Mouse (Mus musculus) embryonic facial prominence, embryonic 15.5 days (tissue): ENCODE measurements around the gene Ppip5k2. TPM values are rescaled to one million over a fixed set of nuclear protein-coding genes. Genes with fewer than 3 reads are reported as not detected.

Experiments used
- ATAC-seq: fragments of 200-750 bp; cut with Nextera tagmentation; 2 replicates; pipeline ENCODE4 v1.8.0; 2017; ENCODE audit warnings: low read depth, moderate TSS enrichment; ENCODE audit not compliant: insufficient number of reproducible peaks, low FRiP score, low TSS enrichment
- H3K27ac ChIP-seq: fragments of 300-500 bp; sonication (generic); replicated peaks from 2 replicates; pipeline ENCODE4 v1.5.1; 2015; ENCODE audit warnings: mild to moderate bottlenecking, inconsistent platforms
- H3K27me3 ChIP-seq: fragments of 300-500 bp; sonication (generic); 2 replicates; pipeline ENCODE4 v1.6.1; 2015; ENCODE audit warnings: inconsistent platforms
- H3K36me3 ChIP-seq: fragments of 300-500 bp; sonication (generic); 2 replicates; pipeline ENCODE4 v1.6.1; 2015; ENCODE audit warnings: mild to moderate bottlenecking, inconsistent platforms
- H3K4me1 ChIP-seq: fragments of 300-500 bp; sonication (generic); 2 replicates; pipeline ENCODE4 v1.6.1; 2015; ENCODE audit warnings: inconsistent platforms
- H3K4me2 ChIP-seq: fragments of 300-500 bp; sonication (generic); replicated peaks from 2 replicates; pipeline ENCODE4 v1.6.1; 2015; ENCODE audit warnings: mild to moderate bottlenecking, inconsistent platforms
- H3K4me3 ChIP-seq: fragments of 300-500 bp; sonication (generic); replicated peaks from 2 replicates; pipeline ENCODE4 v1.5.1; 2015; ENCODE audit warnings: mild to moderate bottlenecking, inconsistent platforms
- H3K9ac ChIP-seq: fragments of 300-500 bp; sonication (generic); 2 replicates; pipeline ENCODE4 v1.6.1; 2015; ENCODE audit warnings: inconsistent platforms
- H3K9me3 ChIP-seq: fragments of 300-500 bp; sonication (generic); replicated peaks from 2 replicates; pipeline ENCODE4 v1.6.1; 2016; ENCODE audit warnings: inconsistent platforms
- WGBS: fragments of 180-500 bp; shearing (Covaris S2); methylation state at CpG from one replicate; pipeline ENCODE4 v1.1.7; 2015; 5-methylcytosine and 5-hydroxymethylcytosine counted together
- polyA plus RNA-seq: library from polyadenylated mRNA; unstranded; fragments of >200 nt; fragmentation: Nextera tagmentation; extraction: Ambion mirVana; gene quantifications from 2 replicates; pipeline ENCODE4 v1.2.1, GENCODE M21; 2015

Gene Ppip5k2
- polyA plus RNA-seq, 1 experiment from 2014 or later: 21.3 TPM

DNA sequence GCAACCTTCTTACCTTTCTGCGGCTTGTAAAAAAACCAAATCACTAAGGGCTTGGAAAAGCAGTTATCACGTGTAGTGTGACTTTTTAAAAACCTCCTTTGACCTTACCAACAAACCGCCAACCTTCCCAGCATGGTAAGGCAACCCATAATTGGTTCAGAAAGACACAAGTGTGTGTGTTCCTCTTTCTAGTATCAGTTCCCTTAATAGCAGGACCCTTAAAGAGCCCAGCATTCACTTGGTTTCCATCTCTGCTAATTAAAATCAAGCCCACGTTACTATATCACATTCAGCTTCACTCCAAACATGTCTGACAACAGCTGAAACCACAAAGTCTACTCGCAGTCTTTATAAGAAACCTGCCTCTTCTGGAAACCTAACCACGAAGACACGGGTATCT is 110.8 kb downstream of the Ppip5k2 start:
- no peak for ATAC-seq
- H3K27me3 ChIP-seq: no peaks in the 10 kb centered on the region
- no peak overlapping the region for H3K9ac ChIP-seq
- H3K4me1 ChIP-seq: peaks cover 10% of the 10 kb centered on the region; the same call in 1 of the 2 replicates
- H3K4me2 ChIP-seq: 0 out of 2 replicates have a peak overlapping the region, but pooled peaks have one; percentile 66
- H3K9me3 ChIP-seq: no peaks in the 10 kb centered on the region
- H3K4me3 ChIP-seq: peak overlapping the region; percentile 80; the same call in 1 of the 2 replicates
- H3K36me3 ChIP-seq: no peaks in the 10 kb centered on the region
- 60% methylated on average over 7 of the region's 7 CpGs for WGBS
- H3K27ac ChIP-seq: no peak overlapping the region

GRCm38 (mm10) chr1:97657786-97658185 is 112.4 kb downstream of the Ppip5k2 start:
- no peak overlapping the region for H3K9ac ChIP-seq
- H3K4me1 ChIP-seq: peaks cover 10% of the 10 kb centered on the region; the same call in 1 of the 2 replicates
- ATAC-seq: no peak
- H3K27me3 ChIP-seq: no peaks in the 10 kb centered on the region
- WGBS: 72% methylated on average over 2 of the region's 2 CpGs
- no peaks in the 10 kb centered on the region for H3K9me3 ChIP-seq
- no peaks in the 10 kb centered on the region for H3K36me3 ChIP-seq
- no peak overlapping the region for H3K27ac ChIP-seq
- H3K4me2 ChIP-seq: no peak overlapping the region
- H3K4me3 ChIP-seq: no peak overlapping the region

DNA sequence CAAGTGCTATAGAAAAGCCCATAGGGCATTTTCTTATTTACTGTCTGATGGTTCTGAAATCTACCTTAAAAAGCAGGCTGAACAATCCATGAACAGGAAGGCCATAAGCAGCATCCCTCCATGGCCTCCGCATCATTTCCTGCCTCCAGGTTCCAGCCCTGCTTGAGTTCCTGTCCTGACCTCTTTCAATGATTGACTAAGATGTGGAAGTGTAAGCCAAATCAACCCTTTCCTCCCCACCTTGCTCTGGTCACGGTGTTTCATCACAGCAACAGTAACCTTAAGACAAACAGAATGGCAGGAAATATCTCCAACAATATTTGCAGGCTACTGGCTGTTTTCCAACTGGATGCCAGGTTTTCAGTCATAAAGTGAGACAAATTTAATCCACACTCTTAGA is 113.0 kb downstream of the Ppip5k2 start:
- no peak overlapping the region for H3K4me2 ChIP-seq
- no peaks in the 10 kb centered on the region for H3K36me3 ChIP-seq
- H3K9me3 ChIP-seq: no peaks in the 10 kb centered on the region
- no peak for ATAC-seq
- no peak overlapping the region for H3K9ac ChIP-seq
- H3K27ac ChIP-seq: no peak overlapping the region
- no peaks in the 10 kb centered on the region for H3K27me3 ChIP-seq
- WGBS: 57% methylated on average over 2 of the region's 2 CpGs
- no peak overlapping the region for H3K4me3 ChIP-seq
- H3K4me1 ChIP-seq: peaks cover 7% of the 10 kb centered on the region; the same call in 1 of the 2 replicates

Other genes with a start within 250 kb of the Ppip5k2 start
- gene D1Ertd622e, start 108.3 kb downstream of the Ppip5k2 start, polyA plus RNA-seq: 18.7 and 20.2 TPM in 2 replicates
- 15.4 and 15.6 TPM in 2 replicates for gene Gin1, start 239 bp downstream of the Ppip5k2 start, polyA plus RNA-seq